Mouse (Mus musculus): ENCODE data around the gene Ltbr.
"Not testable (repeated sequence)": the region's sequence is repeated elsewhere in the genome, so short reads cannot be mapped to it uniquely, and the experiment has no call there.

The Ltbr gene

DNA sequence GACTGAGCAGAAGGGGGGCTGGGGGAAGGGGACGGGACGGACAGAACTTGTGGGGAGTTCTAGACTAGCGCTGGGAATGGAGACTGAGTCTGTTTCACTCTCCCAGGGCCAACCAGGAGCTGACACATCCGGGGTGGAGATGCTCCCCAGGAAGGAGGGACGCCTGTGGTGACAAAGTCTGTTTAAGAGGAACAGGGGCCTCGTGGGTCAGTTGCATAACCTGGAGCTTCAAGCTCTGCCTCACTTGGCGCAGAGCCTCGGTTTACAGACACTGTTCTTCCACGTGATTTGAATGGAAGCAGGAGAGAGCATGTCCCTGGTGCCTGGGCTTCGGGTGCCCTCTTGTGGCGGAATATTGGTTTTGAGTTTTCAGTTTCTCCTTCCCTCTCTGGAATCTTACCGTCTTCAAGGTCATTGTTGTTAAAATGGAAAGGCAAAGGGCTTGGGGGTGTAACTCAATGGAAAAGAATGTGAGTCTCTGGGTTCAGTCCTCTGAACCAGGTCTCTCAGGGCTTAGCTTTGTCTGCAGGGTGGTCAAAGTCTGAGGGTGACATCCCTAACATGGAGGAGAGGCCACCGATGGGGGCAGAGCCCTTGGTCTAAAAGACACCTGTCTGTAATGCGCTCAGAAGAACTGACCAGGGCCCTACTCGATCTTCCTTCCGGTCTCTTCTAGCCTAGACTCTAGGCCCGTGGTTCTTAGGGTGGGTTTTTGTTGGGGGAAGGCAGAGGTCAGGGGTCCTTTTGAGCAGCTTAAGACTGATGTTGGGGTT lies 42.0 kb downstream of the Ltbr start:
- DNase-seq (ENCODE audit: low spot score): peak; percentile 83

GRCm38 (mm10) chr6:125268799-125269198 lies 44.9 kb downstream of the Ltbr start:
- DNase-seq (ENCODE audit: low spot score): no peak

GRCm38 (mm10) chr6:125267469-125267868 lies 46.2 kb downstream of the Ltbr start:
- no peak for DNase-seq (ENCODE audit: low spot score)

DNA sequence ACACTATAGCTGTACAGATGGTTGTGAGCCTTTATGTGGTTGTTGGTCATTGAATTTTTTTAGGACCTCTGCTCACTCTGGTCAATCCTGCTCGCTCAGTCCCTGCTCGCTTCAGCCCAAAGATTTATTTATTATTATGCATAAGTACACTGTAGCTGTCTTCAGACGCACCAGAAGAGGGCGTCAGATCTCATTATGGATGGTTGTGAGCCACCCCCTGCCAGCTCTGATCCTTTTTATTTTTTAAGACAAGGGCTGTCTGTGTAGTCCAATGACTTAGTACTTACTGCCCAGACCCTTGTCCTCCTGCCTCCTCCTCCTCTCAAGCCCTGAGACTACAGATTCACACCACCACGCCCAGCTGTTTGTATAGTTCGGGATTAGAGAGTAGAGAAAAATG lies 47.1 kb downstream of the Ltbr start:
- DNase-seq (ENCODE audit: low spot score): not testable (repeated sequence)

GRCm38 (mm10) chr6:125266091-125266490 lies 47.6 kb downstream of the Ltbr start:
- DNase-seq (ENCODE audit: low spot score): no peak

- DNase-seq (ENCODE audit: low spot score): no peak
These were observed 48.4 kb downstream of the Ltbr start for GRCm38 (mm10) chr6:125265239-125265638.

- no peak for DNase-seq (ENCODE audit: low spot score)
These were observed 49.5 kb downstream of the Ltbr start for GRCm38 (mm10) chr6:125264219-125264618.

GRCm38 (mm10) chr6:125260006-125260555 lies 53.6 kb downstream of the Ltbr start:
- DNase-seq (ENCODE audit: low spot score): no peak
